Mouse (Mus musculus): ENCODE measurements around the gene Ptcra. TPM values are rescaled to one million over a fixed set of nuclear protein-coding genes. Genes with fewer than 3 reads are reported as not detected.
A peak's percentile ranks its signal among the peaks of the same experiment; 100 is the strongest.

Ptcra gene
- total RNA-seq, 2 experiments from 2014 or later: not detected

GRCm38 (mm10) chr17:46727271-46727670 lies 36.2 kb downstream of the Ptcra start:
- intact Hi-C loops (cut with DNase I): loop anchor here (5.0 kb wide), 1 partner anchor 200 kb away; no protein-coding TSS in a partner anchor

GRCm38 (mm10) chr17:46725731-46726645 lies 37.5 kb downstream of the Ptcra start:
- DNase-seq: no peak
- intact Hi-C loops (cut with DNase I): loop anchor here (5.0 kb wide), 1 partner anchor 199 kb away; no protein-coding TSS in a partner anchor

More at GRCm38 (mm10) chr17:46727271-46727670, 36.2 kb downstream of the Ptcra start:
- no peak for DNase-seq

DNA sequence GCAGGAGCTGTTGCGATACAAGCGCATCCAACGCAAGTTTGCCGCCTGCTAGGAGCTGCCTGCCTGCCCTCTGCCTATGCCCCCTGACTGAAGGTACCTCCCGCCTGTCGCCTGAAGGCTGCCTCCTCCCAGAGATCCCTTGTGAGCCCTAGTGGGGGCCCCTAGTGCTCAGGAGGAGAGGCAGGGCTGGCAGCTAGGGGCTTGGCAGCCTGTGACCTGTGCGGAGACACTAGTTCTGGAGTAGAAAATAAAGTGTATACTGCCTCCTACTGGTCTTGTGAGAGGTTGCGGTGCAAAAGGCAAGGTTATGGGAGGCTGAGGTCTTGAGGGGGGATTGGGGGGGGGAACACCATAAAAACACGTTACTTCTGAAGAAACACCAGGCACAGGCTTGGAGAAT lies 38.2 kb downstream of the Ptcra start:
- DNase-seq: no peak
- intact Hi-C loops (cut with DNase I): loop anchor here (5.0 kb wide), 1 partner anchor 198 kb away; no protein-coding TSS in a partner anchor

GRCm38 (mm10) chr17:46724477-46725084 lies 38.9 kb downstream of the Ptcra start:
- intact Hi-C loops (cut with DNase I): loop anchor here (5.0 kb wide), 3 partner anchors 82 to 887 kb away; no protein-coding TSS in a partner anchor

DNA sequence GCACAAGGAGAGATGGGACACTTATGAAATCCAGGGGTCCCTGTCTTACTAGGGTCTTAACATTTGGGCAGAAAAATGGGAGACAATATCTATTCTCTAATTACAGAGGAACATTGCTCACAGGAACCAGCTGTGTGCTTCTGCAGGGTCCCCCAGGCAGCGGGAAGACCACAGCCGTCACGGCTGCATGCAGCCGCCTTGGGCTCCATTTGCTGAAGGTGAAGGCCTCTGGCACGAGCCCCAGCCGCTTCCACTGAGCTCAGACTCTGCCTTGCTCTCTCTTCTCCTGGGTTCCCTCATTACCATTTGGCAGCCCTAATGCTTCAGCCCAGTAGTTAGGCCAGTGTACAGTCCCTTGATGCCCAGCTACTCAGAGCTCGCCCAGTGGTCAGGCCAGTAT lies 42.4 kb downstream of the Ptcra start:
- DNase-seq: no peak
- intact Hi-C loops (cut with DNase I): loop anchor here (5.0 kb wide), 2 partner anchors 79 to 884 kb away; no protein-coding TSS in a partner anchor

More at GRCm38 (mm10) chr17:46724477-46725084, 38.9 kb downstream of the Ptcra start:
- DNase-seq: no peak

DNA sequence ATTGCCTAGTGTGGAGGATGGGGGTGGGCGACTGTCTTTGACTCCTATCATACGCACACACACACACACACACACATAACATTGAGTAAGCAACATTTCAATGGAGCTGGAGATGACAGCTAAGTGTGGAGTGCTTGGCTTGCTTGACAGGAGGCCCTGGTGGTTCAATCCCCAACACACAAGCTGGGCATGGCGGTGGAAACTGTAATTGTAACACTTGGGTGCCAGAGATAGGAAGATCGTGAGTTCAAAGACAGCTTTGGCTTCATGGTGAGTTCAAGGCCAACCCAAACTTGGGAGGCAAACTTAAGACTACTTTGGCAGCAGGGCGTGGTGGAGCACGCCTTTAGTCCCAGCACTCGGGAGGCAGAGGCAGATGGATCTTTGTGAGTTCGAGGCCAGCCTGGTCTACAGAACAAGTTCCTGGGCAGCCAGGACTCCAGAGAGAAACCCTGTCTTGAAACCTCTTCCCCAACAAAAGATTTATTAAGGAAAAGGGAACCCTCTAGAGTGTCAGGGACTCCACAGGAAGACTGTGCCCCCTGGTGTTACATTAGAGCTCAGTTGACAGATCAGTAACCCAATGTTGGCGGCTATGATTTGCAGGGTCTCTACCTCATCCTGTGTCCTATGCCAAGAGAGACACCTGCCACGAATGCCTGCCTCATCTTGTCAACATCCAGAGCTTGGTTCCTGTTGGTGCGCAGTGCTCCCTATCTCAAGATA lies 48.6 kb downstream of the Ptcra start:
- intact Hi-C loops (cut with DNase I): loop anchor here (5.0 kb wide), 2 partner anchors 38 to 138 kb away; partner anchors contain the start of gene Mea1
- no peak for DNase-seq

- intact Hi-C loops (cut with DNase I): loop anchor here (5.0 kb wide), 1 partner anchor 37 kb away; the partner anchor contains the start of gene Mea1
- DNase-seq: no peak
Observed at GRCm38 (mm10) chr17:46713849-46714248, 49.7 kb downstream of the Ptcra start.

DNA sequence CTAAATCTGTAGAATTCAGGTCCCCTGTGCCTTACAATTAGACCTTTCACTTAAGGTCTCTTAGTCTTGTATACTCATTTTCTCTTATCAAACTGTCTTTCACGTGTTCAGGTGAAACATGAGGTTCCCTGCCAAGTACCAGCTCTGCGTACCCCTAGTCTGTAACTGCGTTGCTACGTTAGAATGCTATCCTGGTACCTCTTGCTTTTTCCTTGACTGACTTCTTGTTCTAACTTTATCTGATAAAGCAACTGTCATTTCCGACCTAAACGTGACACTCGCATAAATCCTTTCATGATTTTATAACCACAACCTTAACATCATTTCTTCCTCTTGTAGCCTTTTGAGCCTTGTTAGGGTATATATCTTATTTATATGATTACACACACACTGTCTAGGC lies 51.1 kb downstream of the Ptcra start:
- intact Hi-C loops (cut with DNase I): loop anchor here (5.0 kb wide), 1 partner anchor 35 kb away; the partner anchor contains the start of gene Mea1
- DNase-seq: no peak

GRCm38 (mm10) chr17:46711612-46712271 lies 51.8 kb downstream of the Ptcra start:
- intact Hi-C loops (cut with DNase I): loop anchor here (5.0 kb wide), 1 partner anchor 34 kb away; the partner anchor contains the start of gene Mea1
- DNase-seq: peak; percentile 35 to 50

- DNase-seq: peak; percentile 86 to 91
- intact Hi-C loops (cut with DNase I): loop anchor here (5.0 kb wide), 1 partner anchor 34 kb away; the partner anchor contains the start of gene Mea1
Observed at GRCm38 (mm10) chr17:46710959-46711597, 52.4 kb downstream of the Ptcra start, which contains the start of gene Pex6. TSS of gene Pex6 (plus strand) at chr17:46711463.

GRCm38 (mm10) chr17:46706375-46707089 lies 57.0 kb downstream of the Ptcra start:
- DNase-seq: no peak
- intact Hi-C loops (cut with DNase I): no loop called here

Other genes with a start within 250 kb of the Ptcra start
- gene Cul9, start 217.3 kb downstream of the Ptcra start, total RNA-seq (2021): 10 to 100 TPM; 11.2 to 11.4 TPM
- 10 to 100 TPM; 70.4 to 74.9 TPM for gene Srf, start 207.5 kb downstream of the Ptcra start, total RNA-seq (2021)
- under 1 TPM; 0.79 to 0.94 TPM for gene Ptk7, start 134.2 kb downstream of the Ptcra start, total RNA-seq (2021)
- 10 to 100 TPM; 11.7 to 11.8 TPM for gene Klc4, start 117.7 kb downstream of the Ptcra start, total RNA-seq (2021)
- gene Mrpl2, start 117.5 kb downstream of the Ptcra start, total RNA-seq (2021): 100 to 1,000 TPM in 1 of 2 experiments, 10 to 100 TPM in 1; 99.4 to 102 TPM
- gene Cul7, start 113.4 kb downstream of the Ptcra start, total RNA-seq (2021): 1 to 10 TPM; 5.8 to 5.9 TPM
- 1 to 10 TPM; 7.5 to 9.9 TPM for gene Rrp36, start 89.4 kb downstream of the Ptcra start, total RNA-seq (2021)
- 10 to 100 TPM; 29.8 to 39.0 TPM for gene Mea1, start 84.9 kb downstream of the Ptcra start, total RNA-seq (2021)
- gene Klhdc3, start 82.8 kb downstream of the Ptcra start, total RNA-seq (2021): 100 to 1,000 TPM; 110 to 123 TPM
- 10 to 100 TPM; 23.4 to 26.7 TPM for gene Ppp2r5d, start 58.6 kb downstream of the Ptcra start, total RNA-seq (2021)
- gene Pex6, start 52.2 kb downstream of the Ptcra start, total RNA-seq (2021): 10 to 100 TPM; 12.7 to 15.2 TPM
- 1 to 10 TPM; 1.1 to 2.1 TPM for gene Gnmt, start 34.5 kb downstream of the Ptcra start, total RNA-seq (2021)
- 1 to 10 TPM; 7.6 to 8.9 TPM for gene Cnpy3, start 11.5 kb downstream of the Ptcra start, total RNA-seq (2021)
- 10 to 100 TPM; 26.8 to 33.5 TPM for gene 2310039H08Rik, start 8.9 kb upstream of the Ptcra start, total RNA-seq (2021)
- gene Rpl7l1, start 19.0 kb upstream of the Ptcra start, total RNA-seq (2021): 10 to 100 TPM; 39.3 to 40.7 TPM
- 10 to 100 TPM in 1 of 2 experiments, 1 to 10 TPM in 1; 8.2 to 12.1 TPM for gene Bicral, start 94.8 kb upstream of the Ptcra start, total RNA-seq (2021)
- 1 to 10 TPM; 7.4 to 8.5 TPM for gene Tbcc, start 127.0 kb upstream of the Ptcra start, total RNA-seq (2021)
- gene Prph2, start 146.7 kb upstream of the Ptcra start, total RNA-seq (2021): not detected
- 10 to 100 TPM; 50.2 to 54.2 TPM for gene Ubr2, start 246.8 kb upstream of the Ptcra start, total RNA-seq (2021)

Measured in gastrocnemius, postnatal 36 days (tissue).